Mouse (Mus musculus) embryonic facial prominence, embryonic 10.5 days (tissue): Measurements from ENCODE around the gene Lamtor2. TPM values are rescaled to one million over a fixed set of nuclear protein-coding genes. Genes with fewer than 3 reads are reported as not detected.

ENCODE experiments used
- DNase-seq: peaks from one replicate; pipeline ENCODE4 v3.0.0-alpha.2; 2017; ENCODE audit warnings: low spot score
- H3K27ac ChIP-seq: fragments of 300-500 bp; sonication (generic); replicated peaks from 2 replicates; pipeline ENCODE4 v1.5.1; 2016; ENCODE audit warnings: mild to moderate bottlenecking
- H3K27me3 ChIP-seq: fragments of 300-500 bp; sonication (generic); replicated peaks from 2 replicates; pipeline ENCODE4 v1.6.1; 2016; ENCODE audit warnings: low read depth, mild to moderate bottlenecking; ENCODE audit not compliant: poor library complexity, severe bottlenecking
- H3K36me3 ChIP-seq: fragments of 300-500 bp; sonication (generic); replicated peaks from 2 replicates; pipeline ENCODE4 v1.6.1; 2016; ENCODE audit warnings: mild to moderate bottlenecking, moderate library complexity
- H3K4me1 ChIP-seq: fragments of 300-500 bp; sonication (generic); 2 replicates; pipeline ENCODE4 v1.6.1; 2016
- H3K4me3 ChIP-seq: fragments of 300-500 bp; sonication (generic); 2 replicates; pipeline ENCODE4 v1.5.1; 2016; ENCODE audit warnings: mild to moderate bottlenecking, moderate library complexity
- H3K9me3 ChIP-seq: fragments of 300-500 bp; sonication (generic); 2 replicates; pipeline ENCODE4 v1.6.1; 2016; ENCODE audit warnings: mild to moderate bottlenecking
- WGBS: fragments of 180-500 bp; shearing (Covaris S2); methylation state at CpG from one replicate; pipeline ENCODE4 v1.1.7; 2016; 5-methylcytosine and 5-hydroxymethylcytosine counted together
- polyA plus RNA-seq: library from polyadenylated mRNA; unstranded; fragments of >200 nt; fragmentation: Nextera tagmentation; extraction: Ambion mirVana; gene quantifications from 2 replicates; pipeline ENCODE4 v1.2.1, GENCODE M21; 2016

Lamtor2 gene
- polyA plus RNA-seq, 1 experiment from 2014 or later = 161 TPM

GRCm38 (mm10) chr3:88527565-88527964, 25.3 kb downstream of the Lamtor2 start:
- Histone ChIP-seq H3K9me3 (no peaks in the 10 kb centered on the region), H3K4me1 (peaks cover 54% of the 10 kb centered on the region), H3K27ac (peak overlapping the region; percentile 74), H3K4me3 (peak overlapping the region; percentile 37), H3K36me3 (peaks cover 30% of the 10 kb centered on the region), H3K27me3 (no peaks in the 10 kb centered on the region)
- DNase-seq = no peak
- 21% methylated on average over 8 of the region's 8 CpGs for WGBS

GRCm38 (mm10) chr3:88526157-88527131, 26.4 kb downstream of the Lamtor2 start:
- H3K4me3 ChIP-seq = peak overlapping the region; percentile 35; the same call in 1 of the 2 replicates
- peaks cover 32% of the 10 kb centered on the region for H3K36me3 ChIP-seq
- 31% methylated on average over 17 of the region's 17 CpGs for WGBS
- H3K27me3 ChIP-seq = no peaks in the 10 kb centered on the region
- DNase-seq = peak; percentile 93
- H3K9me3 ChIP-seq = no peaks in the 10 kb centered on the region
- 0 out of 2 replicates have a peak overlapping the region, but pooled peaks have one; percentile 26 for H3K27ac ChIP-seq
- H3K4me1 ChIP-seq = peaks cover 57% of the 10 kb centered on the region

GRCm38 (mm10) chr3:88525021-88525420, 27.9 kb downstream of the Lamtor2 start:
- peaks cover 32% of the 10 kb centered on the region for H3K36me3 ChIP-seq
- no peak for DNase-seq
- H3K4me1 ChIP-seq = peaks cover 50% of the 10 kb centered on the region
- H3K9me3 ChIP-seq = no peaks in the 10 kb centered on the region
- H3K4me3 ChIP-seq = no peak overlapping the region
- WGBS = 83% methylated on average over 5 of the region's 5 CpGs
- H3K27ac ChIP-seq = no peak overlapping the region
- no peaks in the 10 kb centered on the region for H3K27me3 ChIP-seq

GRCm38 (mm10) chr3:88523027-88523426, 29.8 kb downstream of the Lamtor2 start:
- Histone ChIP-seq H3K4me1 (peaks cover 32% of the 10 kb centered on the region), H3K4me3 (no peak overlapping the region), H3K27ac (no peak overlapping the region), H3K36me3 (peaks cover 32% of the 10 kb centered on the region), H3K9me3 (no peaks in the 10 kb centered on the region), H3K27me3 (no peaks in the 10 kb centered on the region)
- DNase-seq = no peak
- 86% methylated on average over 8 of the region's 8 CpGs for WGBS

GRCm38 (mm10) chr3:88521803-88522331, 31.0 kb downstream of the Lamtor2 start:
- no peaks in the 10 kb centered on the region for H3K9me3 ChIP-seq
- no peak overlapping the region for H3K4me3 ChIP-seq
- no peaks in the 10 kb centered on the region for H3K27me3 ChIP-seq
- H3K27ac ChIP-seq = no peak overlapping the region
- DNase-seq = peak; percentile 78
- peaks cover 22% of the 10 kb centered on the region for H3K4me1 ChIP-seq
- 36% methylated on average over 9 of the region's 9 CpGs for WGBS
- peaks cover 32% of the 10 kb centered on the region for H3K36me3 ChIP-seq

GRCm38 (mm10) chr3:88521156-88521555, 31.7 kb downstream of the Lamtor2 start:
- H3K4me1 ChIP-seq = peaks cover 14% of the 10 kb centered on the region
- no peak overlapping the region for H3K27ac ChIP-seq
- H3K36me3 ChIP-seq = peaks cover 32% of the 10 kb centered on the region
- no peak overlapping the region for H3K4me3 ChIP-seq
- no peaks in the 10 kb centered on the region for H3K9me3 ChIP-seq
- H3K27me3 ChIP-seq = no peaks in the 10 kb centered on the region
- DNase-seq = no peak
- WGBS = 94% methylated on average over 6 of the region's 6 CpGs

GRCm38 (mm10) chr3:88520078-88520477, 32.8 kb downstream of the Lamtor2 start:
- WGBS = 85% methylated on average over 2 of the region's 2 CpGs
- Histone ChIP-seq H3K4me3 (no peak overlapping the region), H3K27ac (no peak overlapping the region), H3K36me3 (peaks cover 27% of the 10 kb centered on the region), H3K27me3 (no peaks in the 10 kb centered on the region), H3K9me3 (no peaks in the 10 kb centered on the region), H3K4me1 (peaks cover 7% of the 10 kb centered on the region)
- DNase-seq = no peak

GRCm38 (mm10) chr3:88518411-88518810, 34.5 kb downstream of the Lamtor2 start:
- DNase-seq = no peak
- H3K9me3 ChIP-seq = no peaks in the 10 kb centered on the region
- peaks cover 16% of the 10 kb centered on the region for H3K4me1 ChIP-seq
- H3K4me3 ChIP-seq = no peak overlapping the region
- H3K36me3 ChIP-seq = peaks cover 10% of the 10 kb centered on the region; the same call in 1 of the 2 replicates
- H3K27ac ChIP-seq = no peak overlapping the region
- H3K27me3 ChIP-seq = no peaks in the 10 kb centered on the region
- WGBS = 85% methylated on average over 4 of the region's 4 CpGs

GRCm38 (mm10) chr3:88516407-88516806, 36.5 kb downstream of the Lamtor2 start:
- 80% methylated on average over 2 of the region's 2 CpGs for WGBS
- H3K36me3 ChIP-seq = no peaks in the 10 kb centered on the region
- no peak for DNase-seq

GRCm38 (mm10) chr3:88515095-88515386, 37.8 kb downstream of the Lamtor2 start:
- DNase-seq = no peak
- WGBS = 97% methylated on average over 2 of the region's 2 CpGs
- H3K36me3 ChIP-seq = no peaks in the 10 kb centered on the region
- no peaks in the 10 kb centered on the region for H3K27me3 ChIP-seq
- H3K27ac ChIP-seq = no peak overlapping the region
- H3K9me3 ChIP-seq = no peaks in the 10 kb centered on the region
- no peak overlapping the region for H3K4me3 ChIP-seq
- H3K4me1 ChIP-seq = peaks cover 44% of the 10 kb centered on the region

More at GRCm38 (mm10) chr3:88516407-88516806, 36.5 kb downstream of the Lamtor2 start:
- no peak overlapping the region for H3K27ac ChIP-seq
- no peaks in the 10 kb centered on the region for H3K9me3 ChIP-seq
- no peaks in the 10 kb centered on the region for H3K27me3 ChIP-seq
- H3K4me3 ChIP-seq = no peak overlapping the region
- H3K4me1 ChIP-seq = peaks cover 33% of the 10 kb centered on the region

- no peak overlapping the region for H3K27ac ChIP-seq
- 80% methylated on average over 10 of the region's 10 CpGs for WGBS
Observed at GRCm38 (mm10) chr3:88514231-88515094, 38.4 kb downstream of the Lamtor2 start.

GRCm38 (mm10) chr3:88513546-88514115, 39.2 kb downstream of the Lamtor2 start:
- H3K36me3 ChIP-seq = no peaks in the 10 kb centered on the region
- peaks cover 55% of the 10 kb centered on the region for H3K4me1 ChIP-seq
- no peak overlapping the region for H3K4me3 ChIP-seq
- no peaks in the 10 kb centered on the region for H3K9me3 ChIP-seq
- H3K27ac ChIP-seq = peak overlapping the region; percentile 93
- 80% methylated on average over 7 of the region's 7 CpGs for WGBS
- no peak for DNase-seq
- H3K27me3 ChIP-seq = no peaks in the 10 kb centered on the region

More at GRCm38 (mm10) chr3:88514231-88515094, 38.4 kb downstream of the Lamtor2 start:
- Histone ChIP-seq H3K4me1 (peaks cover 50% of the 10 kb centered on the region), H3K36me3 (no peaks in the 10 kb centered on the region), H3K27me3 (no peaks in the 10 kb centered on the region), H3K4me3 (no peak overlapping the region), H3K9me3 (no peaks in the 10 kb centered on the region)
- no peak for DNase-seq
